ENCODE assay signal across 11 mouse cellular contexts in the genomic region with DNA sequence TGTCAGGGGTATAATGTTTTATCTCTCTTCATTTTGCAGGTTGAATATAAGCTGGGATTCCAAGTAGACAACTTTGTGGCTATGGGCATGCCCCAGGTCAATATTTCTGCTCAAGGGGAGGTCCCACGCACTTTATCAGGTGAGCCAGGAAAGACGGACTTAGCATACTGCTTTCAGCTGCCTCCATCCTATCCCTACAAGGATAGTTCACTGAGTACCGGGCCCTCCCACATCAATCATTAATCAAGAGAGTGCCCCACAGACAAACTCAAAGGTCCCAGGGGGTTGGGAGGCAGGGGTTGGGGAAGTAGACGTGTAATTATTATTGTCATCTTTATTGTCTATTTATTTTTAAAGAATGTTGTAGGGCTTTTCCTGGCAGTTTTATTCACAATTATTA. TPM values are rescaled to one million over a fixed set of nuclear protein-coding genes. Genes with fewer than 3 reads are reported as not detected.
A peak's percentile ranks its signal among the peaks of the same experiment; 100 is the strongest.
DNase-seq lines count a peak whose midpoint lies in the region; ATAC-seq and TF ChIP-seq lines count a peak whose summit lies in the region.
"Had no signal": no experiment of that assay in that cellular context is flagged by ENCODE, and none has a peak within 500 bp of the region (broad histone marks: within the 10 kb centered on the region; RNA-seq: fewer than 3 reads in every experiment).

No protein-coding gene starts in this region.

- peaks cover 49% of the 10 kb centered on the region for H3K36me3 ChIP-seq in kidney, embryonic 15.5 days
- H3K36me3 ChIP-seq in liver, embryonic 16.5 days (ENCODE audit: control insufficient read depth, insufficient read depth) = peaks cover 3% of the 10 kb centered on the region
- H3K36me3 ChIP-seq in liver, embryonic 12.5 days = peaks cover 48% of the 10 kb centered on the region
- peaks cover 11% of the 10 kb centered on the region; the same call in 1 of the 2 replicates for H3K36me3 ChIP-seq in liver, postnatal 0 days (replicated peaks; ENCODE audit: insufficient read depth, low read length)
- H3K36me3 ChIP-seq in forebrain, embryonic 14.5 days (ENCODE audit: control insufficient read depth, insufficient read depth, low read length) = peaks cover 40% of the 10 kb centered on the region

- no peak overlapping the region for H3K9ac ChIP-seq in kidney, embryonic 15.5 days
- H3K9ac ChIP-seq in liver, embryonic 16.5 days (ENCODE audit: low read depth, low read length) = no peak overlapping the region
- no peak overlapping the region for H3K9ac ChIP-seq in liver, embryonic 12.5 days
- no peak overlapping the region for H3K9ac ChIP-seq in liver, postnatal 0 days (replicated peaks)
- no peak overlapping the region for H3K9ac ChIP-seq in forebrain, embryonic 14.5 days (ENCODE audit: low read length)
- H3K9ac ChIP-seq: embryonic facial prominence, embryonic 12.5 days; forebrain, postnatal 0 days; heart, embryonic 13.5 days had no signal

- DNase-seq in kidney, adult 18-20 months = peak; percentile 33
- DNase-seq in kidney, postnatal 10 days = peak; percentile 46
- DNase-seq in liver, postnatal 0 days = peak; percentile 23
- DNase-seq in forebrain, embryonic 14.5 days (ENCODE audit: low spot score) = no peak
- no peak for DNase-seq in cerebellum, postnatal 14 days

- no peak for TF ChIP-seq EP300 in liver, postnatal 0 days (IDR thresholded peaks at IDR 0.05; ENCODE audit: low read depth)

- no peak for ATAC-seq in kidney, embryonic 15.5 days (replicated peaks; ENCODE audit: low FRiP score)
- ATAC-seq in liver, embryonic 16.5 days (ENCODE audit: low read depth) = peak; percentile 71
- no peak for ATAC-seq in liver, embryonic 12.5 days
- ATAC-seq in liver, postnatal 0 days = peak; percentile 71
- ATAC-seq in forebrain, embryonic 14.5 days = no peak

- no peak overlapping the region for H3K4me2 ChIP-seq in kidney, embryonic 15.5 days
- H3K4me2 ChIP-seq in liver, embryonic 16.5 days (ENCODE audit: low read depth, low read length) = no peak overlapping the region
- no peak overlapping the region for H3K4me2 ChIP-seq in liver, embryonic 12.5 days
- H3K4me2 ChIP-seq in liver, postnatal 0 days (ENCODE audit: low read depth, low read length) = no peak overlapping the region
- no peak overlapping the region for H3K4me2 ChIP-seq in forebrain, embryonic 14.5 days (ENCODE audit: low read length)
- H3K4me2 ChIP-seq: embryonic facial prominence, embryonic 12.5 days; heart, embryonic 13.5 days had no signal

- no peaks in the 10 kb centered on the region for H3K27me3 ChIP-seq in kidney, embryonic 15.5 days
- H3K27me3 ChIP-seq in liver, embryonic 16.5 days (ENCODE audit: control insufficient read depth, insufficient read depth, low read depth, low read length) = no peaks in the 10 kb centered on the region
- no peaks in the 10 kb centered on the region for H3K27me3 ChIP-seq in liver, embryonic 12.5 days (replicated peaks)
- H3K27me3 ChIP-seq in liver, postnatal 0 days (ENCODE audit: insufficient read depth, low read length) = no peaks in the 10 kb centered on the region
- no peaks in the 10 kb centered on the region for H3K27me3 ChIP-seq in forebrain, embryonic 14.5 days (replicated peaks; ENCODE audit: control insufficient read depth, insufficient read depth, low read length)
- H3K27me3 ChIP-seq: embryonic facial prominence, embryonic 12.5 days; heart, embryonic 13.5 days had no signal

- H3K9me3 ChIP-seq in kidney, embryonic 15.5 days (replicated peaks) = no peaks in the 10 kb centered on the region
- H3K9me3 ChIP-seq in liver, embryonic 16.5 days (replicated peaks; ENCODE audit: control insufficient read depth, low read length) = no peaks in the 10 kb centered on the region
- no peaks in the 10 kb centered on the region for H3K9me3 ChIP-seq in liver, embryonic 12.5 days (replicated peaks)
- H3K9me3 ChIP-seq in liver, postnatal 0 days (ENCODE audit: low read length) = no peaks in the 10 kb centered on the region
- no peaks in the 10 kb centered on the region for H3K9me3 ChIP-seq in forebrain, embryonic 14.5 days (replicated peaks; ENCODE audit: control insufficient read depth, low read length)
- H3K9me3 ChIP-seq: embryonic facial prominence, embryonic 12.5 days; heart, embryonic 13.5 days had no signal

- no peak overlapping the region for H3K27ac ChIP-seq in kidney, embryonic 15.5 days
- no peak overlapping the region for H3K27ac ChIP-seq in liver, embryonic 16.5 days (ENCODE audit: low read length)
- H3K27ac ChIP-seq in liver, embryonic 12.5 days = no peak overlapping the region
- H3K27ac ChIP-seq in liver, postnatal 0 days (ENCODE audit: low read depth) = no peak overlapping the region
- H3K27ac ChIP-seq in forebrain, embryonic 14.5 days (ENCODE audit: low read depth, low read length) = no peak overlapping the region
- H3K27ac ChIP-seq: embryonic facial prominence, embryonic 12.5 days; heart, embryonic 13.5 days had no signal

- H3K4me1 ChIP-seq in kidney, embryonic 15.5 days = peaks cover 49% of the 10 kb centered on the region
- H3K4me1 ChIP-seq in liver, embryonic 16.5 days (ENCODE audit: control insufficient read depth, low read depth, low read length) = no peaks in the 10 kb centered on the region
- H3K4me1 ChIP-seq in liver, embryonic 12.5 days = peaks cover 36% of the 10 kb centered on the region
- H3K4me1 ChIP-seq in liver, postnatal 0 days (ENCODE audit: insufficient read depth) = no peaks in the 10 kb centered on the region
- H3K4me1 ChIP-seq in forebrain, embryonic 14.5 days (ENCODE audit: control insufficient read depth, insufficient read depth, low read length) = peaks cover 20% of the 10 kb centered on the region

- 43% methylated on average over 4 of the region's 4 CpGs for whole genome bisulfite sequencing in kidney, embryonic 15.5 days
- WGBS in liver, embryonic 16.5 days (ENCODE audit: insufficient replicate concordance) = 58% methylated on average over 4 of the region's 4 CpGs
- 71% methylated on average over 4 of the region's 4 CpGs for WGBS in liver, embryonic 12.5 days (ENCODE audit: insufficient replicate concordance)
- WGBS in liver, postnatal 0 days (ENCODE audit: insufficient replicate concordance) = 51% methylated on average over 4 of the region's 4 CpGs
- 92% methylated on average over 4 of the region's 4 CpGs for WGBS in forebrain, embryonic 14.5 days

- no peak overlapping the region for H3K4me3 ChIP-seq in kidney, embryonic 15.5 days (replicated peaks)
- no peak overlapping the region for H3K4me3 ChIP-seq in liver, embryonic 16.5 days (ENCODE audit: low read depth, low read length)
- no peak overlapping the region for H3K4me3 ChIP-seq in liver, embryonic 12.5 days
- H3K4me3 ChIP-seq in liver, postnatal 0 days (ENCODE audit: low read depth, low read length) = no peak overlapping the region
- no peak overlapping the region for H3K4me3 ChIP-seq in forebrain, embryonic 14.5 days (ENCODE audit: low read depth, low read length)
- H3K4me3 ChIP-seq: embryonic facial prominence, embryonic 12.5 days; heart, embryonic 13.5 days had no signal

- TF ChIP-seq CTCF in liver, postnatal 0 days (IDR thresholded peaks at IDR 0.05; ENCODE audit: low read depth) = no peak

RNA-seq across cellular contexts. Expression of a gene that starts 32.8 kb away (rescaled TPM):
- polyA plus RNA-seq in kidney, embryonic 15.5 days (2015; fragmentation: Nextera tagmentation; extraction: Ambion mirVana) = 19.7 and 19.8 TPM in 2 replicates
- polyA plus RNA-seq in liver, embryonic 16.5 days (2015; fragmentation: Nextera tagmentation; extraction: Ambion mirVana) = 3.0 and 3.2 TPM in 2 replicates
- polyA plus RNA-seq in liver, embryonic 12.5 days (2016; fragmentation: Nextera tagmentation; extraction: Ambion mirVana) = 8.3 and 8.4 TPM in 2 replicates
- polyA plus RNA-seq in liver, postnatal 0 days (2015; fragmentation: Nextera tagmentation; extraction: Ambion mirVana) = 4.7 and 8.2 TPM in 2 replicates
- polyA plus RNA-seq in forebrain, embryonic 14.5 days (2014; fragmentation: Nextera tagmentation; extraction: Ambion mirVana) = 16.8 and 17.5 TPM in 2 replicates

Comparison
In these comparisons a context has a peak if more than half of its experiments do, and no peak if none do; other contexts are left out.
1. ATAC-seq: peak in liver, embryonic 16.5 days (single experiment) and liver, postnatal 0 days (single experiment); none in kidney, embryonic 15.5 days (single experiment), liver, embryonic 12.5 days (single experiment) and forebrain, embryonic 14.5 days (single experiment).
2. DNase-seq: peak in kidney, adult 18-20 months (single experiment), kidney, postnatal 10 days (single experiment) and liver, postnatal 0 days (single experiment); none in forebrain, embryonic 14.5 days (single experiment) and cerebellum, postnatal 14 days (0 of 2).